Mouse (Mus musculus) gastrocnemius, postnatal 4 days (tissue): ENCODE measurements around the gene Irak2. TPM values are rescaled to one million over a fixed set of nuclear protein-coding genes. Genes with fewer than 3 reads are reported as not detected.

Experiments used
- microRNA-seq: library from miRNA; unstranded; fragments of <30 nt; microRNA quantifications from one replicate; pipeline ENCODE4 v1.2.0, GENCODE M21; 2021
- total RNA-seq, 2 experiments: library from RNA; stranded (reverse); gene quantifications; 2 replicates each; pipeline ENCODE4 v1.2.3; 2021

The Irak2 gene
- total RNA-seq, 2 experiments from 2014 or later, result 9.5 to 10.7 TPM

Small RNAs within 50 kb of the gene (microRNA-seq; reads per million reads assigned to microRNA genes)
- gene Mir7042, result 1.5 reads per million

Other genes starting within 250 kb of the Irak2 start
- 1 to 10 TPM; 3.4 to 4.6 TPM for gene Ttll3, start 249.2 kb upstream of the Irak2 start, total RNA-seq
- gene Rpusd3, start 219.1 kb upstream of the Irak2 start, total RNA-seq, result 10 to 100 TPM; 12.0 to 12.2 TPM
- 10 to 100 TPM; 12.4 to 25.1 TPM for gene Cidec, start 202.7 kb upstream of the Irak2 start, total RNA-seq
- gene Jagn1, start 195.9 kb upstream of the Irak2 start, total RNA-seq, result 10 to 100 TPM; 34.7 to 39.8 TPM
- gene Il17re, start 180.0 kb upstream of the Irak2 start, total RNA-seq, result under 1 TPM; 0.52 to 0.88 TPM
- gene Il17rc, start 167.0 kb upstream of the Irak2 start, total RNA-seq, result 10 to 100 TPM in 1 of 2 experiments, 1 to 10 TPM in 1; 9.5 to 11.0 TPM
- 10 to 100 TPM; 38.7 to 45.2 TPM for gene Creld1, start 155.2 kb upstream of the Irak2 start, total RNA-seq
- gene Prrt3, start 136.5 kb upstream of the Irak2 start, total RNA-seq, result under 1 TPM; 0.13 to 0.15 TPM
- 10 to 100 TPM; 50.9 to 54.5 TPM for gene Emc3, start 106.8 kb upstream of the Irak2 start, total RNA-seq
- 1 to 10 TPM; 4.8 to 5.3 TPM for gene Fancd2, start 106.8 kb upstream of the Irak2 start, total RNA-seq
- not detected for gene Fancd2os, start 37.8 kb upstream of the Irak2 start, total RNA-seq
- 10 to 100 TPM; 96.6 to 98.6 TPM for gene Brk1, start 33.7 kb upstream of the Irak2 start, total RNA-seq
- 10 to 100 TPM; 16.1 to 20.1 TPM for gene Vhl, start 14.5 kb upstream of the Irak2 start, total RNA-seq
- gene Tatdn2, start 58.6 kb downstream of the Irak2 start, total RNA-seq, result 10 to 100 TPM; 39.9 to 45.0 TPM
- gene Ghrl, start 81.4 kb downstream of the Irak2 start, total RNA-seq, result not detected
- 100 to 1,000 TPM; 100 to 119 TPM for gene Sec13, start 102.3 kb downstream of the Irak2 start, total RNA-seq